ENCODE assay signal across 26 mouse cellular contexts in genomic region chr7:80633635-80634034, GRCm38 (mm10). TPM values are rescaled to one million over a fixed set of nuclear protein-coding genes. Genes with fewer than 3 reads are reported as not detected.
DNase-seq lines count a peak whose midpoint lies in the region; ATAC-seq and TF ChIP-seq lines count a peak whose summit lies in the region.
"Had no signal": no experiment of that assay in that cellular context is flagged by ENCODE, and none has a peak within 500 bp of the region (broad histone marks: within the 10 kb centered on the region; RNA-seq: fewer than 3 reads in every experiment).

No protein-coding gene starts in this region.

- DNase-seq in cerebellum, adult 2 months, result no peak
- DNase-seq in cerebellum, postnatal 25 days, result no peak
- DNase-seq in layer of hippocampus, adult 2 months (ENCODE audit: low spot score in 2 of 2), result no peak
- DNase-seq in layer of hippocampus, postnatal 10 days (ENCODE audit: low spot score in 2 of 2), result no peak
- DNase-seq in midbrain, postnatal 0 days (ENCODE audit: low spot score), result no peak
- no peak for DNase-seq in midbrain, embryonic 14.5 days
- no peak for DNase-seq in embryo, embryonic 10.5 days (ENCODE audit: low spot score)
- DNase-seq: adrenal gland, postnatal 10 days; cerebellum, adult 8-10 months; gastrocnemius, postnatal 10 days; heart, adult 11 months; heart, postnatal 10 days; kidney, adult 8-10 months; kidney, postnatal 14 days; layer of hippocampus, postnatal 36 days; lung, postnatal 14 days; thymus, postnatal 25 days had no signal

- H3K4me2 ChIP-seq in midbrain, postnatal 0 days (ENCODE audit: low read depth, low read length, poor library complexity, severe bottlenecking), result no peak overlapping the region
- no peak overlapping the region for H3K4me2 ChIP-seq in midbrain, embryonic 14.5 days (ENCODE audit: low read length)
- no peak overlapping the region for H3K4me2 ChIP-seq in kidney, embryonic 15.5 days
- H3K4me2 ChIP-seq: forebrain, embryonic 15.5 days; heart, embryonic 12.5 days; hindbrain, embryonic 12.5 days; limb, embryonic 13.5 days; liver, embryonic 15.5 days; midbrain, embryonic 13.5 days had no signal

- 99% methylated on average over 2 of the region's 2 CpGs for WGBS in cerebellum, adult 2 months
- WGBS in midbrain, postnatal 0 days, result 100% methylated on average over 2 of the region's 2 CpGs
- 92% methylated on average over 2 of the region's 2 CpGs for WGBS in midbrain, embryonic 14.5 days
- WGBS in kidney, embryonic 15.5 days, result 98% methylated on average over 2 of the region's 2 CpGs

- no peak overlapping the region for H3K27ac ChIP-seq in cerebellum, adult 2 months (ENCODE audit: insufficient read depth, low read length)
- H3K27ac ChIP-seq in layer of hippocampus, adult 2 months, result no peak overlapping the region
- no peak overlapping the region for H3K27ac ChIP-seq in midbrain, postnatal 0 days (ENCODE audit: low read depth, low read length)
- H3K27ac ChIP-seq in midbrain, embryonic 14.5 days (replicated peaks; ENCODE audit: low read depth, low read length), result no peak overlapping the region
- no peak overlapping the region for H3K27ac ChIP-seq in kidney, embryonic 15.5 days
- H3K27ac ChIP-seq: embryonic facial prominence, embryonic 10.5 days; forebrain, embryonic 15.5 days; hindbrain, embryonic 12.5 days; limb, embryonic 13.5 days; liver, embryonic 15.5 days; midbrain, embryonic 13.5 days had no signal

- no peak overlapping the region for H3K4me3 ChIP-seq in cerebellum, adult 2 months (replicated peaks; ENCODE audit: insufficient read depth, low read depth, low read length)
- H3K4me3 ChIP-seq in layer of hippocampus, adult 2 months, result no peak overlapping the region
- H3K4me3 ChIP-seq in midbrain, postnatal 0 days (ENCODE audit: low read depth, low read length), result no peak overlapping the region
- no peak overlapping the region for H3K4me3 ChIP-seq in midbrain, embryonic 14.5 days (replicated peaks; ENCODE audit: low read depth, low read length)
- no peak overlapping the region for H3K4me3 ChIP-seq in kidney, embryonic 15.5 days (replicated peaks)
- H3K4me3 ChIP-seq: embryonic facial prominence, embryonic 10.5 days; forebrain, embryonic 15.5 days; heart, embryonic 12.5 days; hindbrain, embryonic 12.5 days; limb, embryonic 13.5 days; liver, embryonic 15.5 days; midbrain, embryonic 13.5 days had no signal

- no peaks in the 10 kb centered on the region for H3K9me3 ChIP-seq in midbrain, postnatal 0 days (ENCODE audit: low read length)
- no peaks in the 10 kb centered on the region for H3K9me3 ChIP-seq in midbrain, embryonic 14.5 days (ENCODE audit: control insufficient read depth, low read length)
- no peaks in the 10 kb centered on the region for H3K9me3 ChIP-seq in kidney, embryonic 15.5 days (replicated peaks)
- H3K9me3 ChIP-seq: embryonic facial prominence, embryonic 10.5 days; forebrain, embryonic 15.5 days; heart, embryonic 12.5 days; hindbrain, embryonic 12.5 days; limb, embryonic 13.5 days; liver, embryonic 15.5 days; midbrain, embryonic 13.5 days had no signal

- no peak for ATAC-seq in midbrain, postnatal 0 days (ENCODE audit: low FRiP score)
- no peak for ATAC-seq in midbrain, embryonic 14.5 days (ENCODE audit: low FRiP score, low TSS enrichment)
- no peak for ATAC-seq in kidney, embryonic 15.5 days (replicated peaks; ENCODE audit: low FRiP score)
- ATAC-seq: forebrain, embryonic 15.5 days; inflammation-experienced regulatory T-cells, adult 6 months; midbrain, embryonic 13.5 days had no signal

- peak; percentile 32; the same call in 1 of the 2 replicates for TF ChIP-seq CTCF in cerebellum, adult 2 months (IDR thresholded peaks at IDR 0.05; ENCODE audit: borderline replicate concordance, insufficient read depth, low read depth, low read length)
- TF ChIP-seq CTCF in layer of hippocampus, adult 2 months (conservative IDR thresholded peaks at IDR 0.05), result peak; percentile 64
- peak; percentile 31; the same call in 1 of the 2 replicates for TF ChIP-seq CTCF in midbrain, postnatal 0 days (IDR thresholded peaks at IDR 0.05)

- no peak overlapping the region for H3K9ac ChIP-seq in midbrain, postnatal 0 days (replicated peaks; ENCODE audit: low read length, poor library complexity, severe bottlenecking)
- no peak overlapping the region for H3K9ac ChIP-seq in midbrain, embryonic 14.5 days (replicated peaks; ENCODE audit: low read length)
- no peak overlapping the region for H3K9ac ChIP-seq in kidney, embryonic 15.5 days
- H3K9ac ChIP-seq: forebrain, embryonic 15.5 days; heart, embryonic 12.5 days; hindbrain, embryonic 12.5 days; limb, embryonic 13.5 days; liver, embryonic 15.5 days; midbrain, embryonic 13.5 days had no signal

- H3K36me3 ChIP-seq in midbrain, postnatal 0 days (ENCODE audit: insufficient read depth, low read length), result no peaks in the 10 kb centered on the region
- H3K36me3 ChIP-seq in midbrain, embryonic 14.5 days (ENCODE audit: control insufficient read depth, insufficient read depth, low read length), result 0 out of 2 replicates have a peak, but pooled peaks cover 4% of the 10 kb centered on the region
- H3K36me3 ChIP-seq in kidney, embryonic 15.5 days, result no peaks in the 10 kb centered on the region
- H3K36me3 ChIP-seq: embryonic facial prominence, embryonic 10.5 days; forebrain, embryonic 15.5 days; heart, embryonic 12.5 days; hindbrain, embryonic 12.5 days; limb, embryonic 13.5 days; liver, embryonic 15.5 days had no signal

- peaks cover 58% of the 10 kb centered on the region for H3K4me1 ChIP-seq in cerebellum, adult 2 months (ENCODE audit: control insufficient read depth, insufficient read depth, low read length)
- H3K4me1 ChIP-seq in midbrain, postnatal 0 days (ENCODE audit: insufficient read depth, low read length), result no peaks in the 10 kb centered on the region; the same call in 1 of the 2 replicates
- H3K4me1 ChIP-seq in midbrain, embryonic 14.5 days (ENCODE audit: control insufficient read depth, insufficient read depth, low read length), result peaks cover 8% of the 10 kb centered on the region
- H3K4me1 ChIP-seq in kidney, embryonic 15.5 days, result peaks cover 64% of the 10 kb centered on the region

- no peak for TF ChIP-seq POLR2A in cerebellum, adult 2 months (IDR thresholded peaks at IDR 0.05; ENCODE audit: borderline replicate concordance, insufficient read depth, low read length)

- H3K27me3 ChIP-seq in cerebellum, adult 2 months (ENCODE audit: control insufficient read depth, insufficient read depth, low read length), result no peaks in the 10 kb centered on the region
- H3K27me3 ChIP-seq in midbrain, postnatal 0 days (ENCODE audit: insufficient read depth, low read length), result no peaks in the 10 kb centered on the region
- no peaks in the 10 kb centered on the region for H3K27me3 ChIP-seq in midbrain, embryonic 14.5 days (ENCODE audit: control insufficient read depth, insufficient read depth, low read length)
- no peaks in the 10 kb centered on the region for H3K27me3 ChIP-seq in kidney, embryonic 15.5 days
- H3K27me3 ChIP-seq: forebrain, embryonic 15.5 days; heart, embryonic 12.5 days; hindbrain, embryonic 12.5 days; limb, embryonic 13.5 days; liver, embryonic 15.5 days; midbrain, embryonic 13.5 days had no signal

RNA-seq across cellular contexts. Expression of gene Crtc3, which starts 55.0 kb away (rescaled TPM):
- polyA plus RNA-seq in cerebellum, adult 2 months (2012; rRNA removed), result 21.7 and 24.8 TPM in 2 replicates
- 10 to 100 TPM; 21.0 to 24.4 TPM for total RNA-seq in layer of hippocampus, adult 2 months (2021)
- total RNA-seq in layer of hippocampus, postnatal 10 days (2021), result 10 to 100 TPM; 21.4 to 25.9 TPM
- total RNA-seq in midbrain, postnatal 0 days (2014; rRNA removed), result 12.9 and 13.9 TPM in 2 replicates
- polyA plus RNA-seq in midbrain, postnatal 0 days (2015; fragmentation: Nextera tagmentation; extraction: Ambion mirVana), result 13.0 and 13.2 TPM in 2 replicates
- polyA plus RNA-seq in midbrain, embryonic 14.5 days (2014; fragmentation: Nextera tagmentation; extraction: Ambion mirVana), result 11.7 and 14.0 TPM in 2 replicates
- 20.6 and 21.9 TPM in 2 replicates for polyA plus RNA-seq in kidney, embryonic 15.5 days (2015; fragmentation: Nextera tagmentation; extraction: Ambion mirVana)
